Mouse (Mus musculus) heart, postnatal 0 days (tissue): ENCODE measurements around the gene Gm5294.

Experiments
- CTCF ChIP-seq: IDR thresholded peaks from 2 replicates; pipeline ENCODE4 v1.5.1; 2016; ENCODE audit warnings: antibody characterized with exemption, control low read depth, low read depth
- EP300 ChIP-seq: IDR thresholded peaks from 2 replicates; pipeline ENCODE4 v1.6.1; 2016; ENCODE audit warnings: antibody characterized with exemption, low read depth

DNA sequence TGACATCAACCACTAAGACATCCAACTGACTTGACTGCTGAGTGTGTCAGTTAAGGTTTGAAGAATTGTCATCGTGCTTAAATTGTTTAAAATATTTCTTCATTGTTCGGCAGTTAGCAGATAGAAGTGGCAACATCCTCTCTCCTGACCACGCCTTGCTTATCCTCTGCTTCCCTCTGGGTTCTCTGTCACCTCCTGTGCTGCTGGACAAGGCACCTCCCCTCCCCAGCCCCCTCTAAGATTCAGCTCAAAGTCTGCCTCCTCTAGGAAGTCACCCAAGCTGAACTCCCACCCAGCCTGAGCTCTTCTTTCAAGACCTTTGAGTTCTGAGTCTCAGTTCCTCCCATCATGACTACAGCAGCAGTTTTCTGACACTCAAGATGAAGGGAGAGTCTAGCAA, 15.0 kb downstream of the Gm5294 start:
- no peak for TF ChIP-seq CTCF
- no peak for TF ChIP-seq EP300
